Mouse (Mus musculus): ENCODE data around the gene Hbb-bh2. TPM values are rescaled to one million over a fixed set of nuclear protein-coding genes. Genes with fewer than 3 reads are reported as not detected.
"Not testable (repeated sequence)": the region's sequence is repeated elsewhere in the genome, so short reads cannot be mapped to it uniquely, and the experiment has no call there.

The Hbb-bh2 gene
- total RNA-seq, 1 experiment from 2014 or later: not detected

DNA sequence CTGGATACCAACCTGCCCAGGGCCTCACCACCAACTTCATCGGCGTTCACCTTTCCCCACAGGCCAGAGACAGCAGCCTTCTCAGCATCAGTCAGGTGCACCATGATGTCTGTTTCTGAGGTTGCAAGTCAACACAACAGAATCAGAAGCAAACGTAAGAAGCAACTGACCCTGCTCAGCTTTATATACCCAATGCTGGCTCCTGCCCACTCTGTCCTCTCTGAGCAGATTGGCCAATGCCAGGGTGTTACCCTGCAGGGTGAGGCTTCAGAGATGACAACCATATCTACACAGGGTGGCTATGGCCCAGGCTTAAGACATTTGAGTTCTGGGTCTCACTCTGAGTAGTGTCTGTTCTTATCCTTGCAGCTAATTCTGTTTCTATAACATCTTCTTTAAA is 26.6 kb downstream of the Hbb-bh2 start, which contains the start of gene Hbb-bt:
Hbb-bt (minus strand) TSS at position 231 of the 400 bp plus-strand sequence.
- no peak for ATAC-seq (replicated peaks; ENCODE audit: low read depth, poor library complexity, severe bottlenecking)

- ATAC-seq (replicated peaks; ENCODE audit: low read depth, poor library complexity, severe bottlenecking): peak; percentile 62
These were observed 27.2 kb downstream of the Hbb-bh2 start for GRCm38 (mm10) chr7:103813152-103813551.

DNA sequence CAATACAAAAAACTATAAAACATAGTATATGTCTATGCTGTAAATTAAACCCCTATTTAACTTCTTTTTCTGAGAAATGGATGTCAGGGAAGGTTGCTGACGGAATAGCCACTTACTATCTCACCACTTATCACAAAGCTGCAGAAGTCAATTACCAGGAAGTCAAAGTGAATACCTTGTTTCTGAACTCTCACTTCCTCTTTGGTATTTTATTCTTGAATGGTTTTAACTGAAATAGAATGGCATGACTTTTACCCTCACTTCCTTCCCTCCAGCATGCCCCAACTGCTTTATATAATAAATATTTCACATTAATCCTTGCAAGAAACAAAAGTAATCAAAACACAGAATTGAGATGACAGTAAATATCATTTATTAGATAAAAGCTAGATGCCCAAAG is 28.1 kb downstream of the Hbb-bh2 start:
- peak; percentile 69 for ATAC-seq (replicated peaks; ENCODE audit: low read depth, poor library complexity, severe bottlenecking)

DNA sequence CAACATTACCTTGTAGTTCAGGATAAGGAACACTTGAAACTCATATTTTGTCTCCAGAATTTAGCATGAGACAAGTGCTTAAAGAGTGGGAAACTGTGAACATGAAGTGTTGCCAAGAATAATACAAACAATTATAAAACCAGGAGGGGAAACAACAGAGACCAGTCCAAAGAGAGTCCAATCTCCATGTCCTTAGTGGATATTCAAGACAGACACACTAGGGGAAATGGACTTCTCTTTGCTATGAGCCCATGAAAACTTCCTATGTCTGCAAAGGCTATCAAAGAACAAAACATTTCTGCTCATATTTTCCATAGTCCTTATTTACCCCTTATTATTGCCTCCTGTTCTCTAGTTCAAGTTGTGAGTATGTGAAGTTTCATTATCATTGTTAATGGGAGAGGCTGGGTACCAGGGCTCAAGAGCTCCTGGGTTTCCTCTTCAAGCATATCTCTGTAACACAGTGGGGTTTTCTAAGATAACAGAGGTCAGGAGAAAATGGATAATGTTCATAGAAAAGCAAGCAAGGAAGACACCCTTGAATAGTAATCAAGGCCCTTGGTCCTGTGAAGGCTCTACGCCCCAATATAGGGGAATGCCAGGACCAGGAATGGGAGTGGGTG is 29.0 kb downstream of the Hbb-bh2 start:
- ATAC-seq (replicated peaks; ENCODE audit: low read depth, poor library complexity, severe bottlenecking): peak; percentile 34

GRCm38 (mm10) chr7:103810746-103811145 is 29.6 kb downstream of the Hbb-bh2 start:
- ATAC-seq (replicated peaks; ENCODE audit: low read depth, poor library complexity, severe bottlenecking): no peak

DNA sequence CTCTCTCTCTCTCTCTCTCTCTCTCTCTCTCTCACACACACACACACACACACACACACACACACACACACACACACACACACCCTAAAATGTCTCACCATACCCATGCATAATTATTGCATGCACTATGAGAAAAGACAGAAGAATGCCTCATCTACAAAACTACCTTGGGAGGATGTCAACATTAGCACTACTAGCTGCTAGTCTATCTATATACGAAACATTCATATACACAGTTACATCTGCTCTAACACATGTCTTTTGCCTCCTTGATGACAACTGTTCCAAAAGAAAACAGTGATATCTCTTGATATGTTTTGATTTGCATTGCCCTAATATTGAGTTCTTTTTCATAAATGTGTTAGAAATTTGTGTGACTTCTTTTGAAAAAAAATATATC is 30.0 kb downstream of the Hbb-bh2 start:
- ATAC-seq (replicated peaks; ENCODE audit: low read depth, poor library complexity, severe bottlenecking): no peak

DNA sequence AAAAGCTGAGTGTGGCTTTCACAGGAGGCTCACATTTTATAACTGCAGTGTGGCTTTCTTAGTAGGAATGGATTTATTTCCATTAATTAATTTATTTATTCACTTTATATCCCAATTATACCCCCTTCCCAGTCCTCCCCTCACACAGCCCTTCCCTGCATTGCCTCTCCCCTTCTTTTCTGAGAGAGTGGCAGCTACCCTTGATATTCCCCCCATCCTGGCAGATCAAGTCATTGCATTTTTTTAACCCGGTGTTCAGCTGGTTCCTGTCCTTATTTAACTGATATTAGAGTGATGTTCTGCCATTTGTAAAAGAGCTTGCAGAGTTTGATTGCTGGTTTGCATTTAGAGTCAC is 30.5 kb downstream of the Hbb-bh2 start:
- no peak for ATAC-seq (replicated peaks; ENCODE audit: low read depth, poor library complexity, severe bottlenecking)

- peak; percentile 57 for ATAC-seq (replicated peaks; ENCODE audit: low read depth, poor library complexity, severe bottlenecking)
These were observed 31.1 kb downstream of the Hbb-bh2 start for GRCm38 (mm10) chr7:103808971-103809800.

DNA sequence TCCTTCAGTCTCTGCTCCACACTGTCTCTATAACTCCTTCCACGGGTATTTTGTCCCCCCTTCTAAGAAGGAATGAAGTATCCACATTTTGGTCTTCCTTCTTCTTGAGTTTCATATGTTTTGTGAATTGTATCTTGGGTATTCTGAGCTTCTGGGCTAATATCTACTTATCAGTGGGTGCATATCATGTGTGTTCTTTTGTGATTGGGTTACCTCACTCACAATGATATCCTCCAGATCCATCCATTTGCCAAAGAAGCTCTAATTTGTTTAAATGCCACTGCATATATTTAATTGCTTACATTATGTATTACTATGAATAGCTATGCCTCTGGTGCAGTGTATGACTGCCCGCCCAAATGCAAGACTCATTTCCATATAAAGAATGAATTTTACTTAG is 32.2 kb downstream of the Hbb-bh2 start:
- ATAC-seq (replicated peaks; ENCODE audit: low read depth, poor library complexity, severe bottlenecking): not testable (repeated sequence)

DNA sequence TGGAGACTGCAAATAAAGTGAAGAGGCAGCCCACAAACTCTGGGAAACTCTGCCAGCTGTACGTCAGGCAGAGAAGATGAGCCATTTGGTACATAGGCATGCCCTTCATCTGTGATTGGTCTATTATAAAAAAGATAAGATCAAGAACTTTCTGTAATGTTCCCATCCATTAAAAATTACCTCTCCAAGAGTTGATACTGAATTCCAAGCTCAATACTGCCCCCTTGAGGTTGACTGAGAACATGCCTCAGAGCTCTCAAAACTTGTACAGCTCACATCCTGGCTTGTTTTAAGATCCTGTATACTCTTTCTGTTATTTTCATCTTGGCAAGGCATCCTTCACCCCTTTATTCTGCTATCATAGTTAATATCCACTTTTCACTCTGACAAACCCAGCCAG is 33.5 kb downstream of the Hbb-bh2 start:
- ATAC-seq (replicated peaks; ENCODE audit: low read depth, poor library complexity, severe bottlenecking): peak; percentile 65

- peak; percentile 100 for ATAC-seq (replicated peaks; ENCODE audit: low read depth, poor library complexity, severe bottlenecking)
These were observed 47.5 kb downstream of the Hbb-bh2 start for GRCm38 (mm10) chr7:103792669-103793388.

- no peak for ATAC-seq (replicated peaks; ENCODE audit: low read depth, poor library complexity, severe bottlenecking)
These were observed 48.6 kb downstream of the Hbb-bh2 start, which contains the start of gene Olfr67 for GRCm38 (mm10) chr7:103791721-103792120. Olfr67 (minus strand) TSS chr7:103791821.

Other genes with a start within 250 kb of the Hbb-bh2 start
- not detected in 2 replicates for gene Olfr619, start 239.9 kb downstream of the Hbb-bh2 start, total RNA-seq (2017)
- gene Olfr620, start 228.0 kb downstream of the Hbb-bh2 start, total RNA-seq (2017): not detected in 2 replicates
- not detected in 2 replicates for gene Olfr622, start 197.8 kb downstream of the Hbb-bh2 start, total RNA-seq (2017)
- not detected in 2 replicates for gene Olfr623, start 176.8 kb downstream of the Hbb-bh2 start, total RNA-seq (2017)
- gene Olfr624, start 169.3 kb downstream of the Hbb-bh2 start, total RNA-seq (2017): under 0.01 TPM in 1 of 2 replicates, not detected in the other
- gene Olfr625-ps1, start 157.8 kb downstream of the Hbb-bh2 start, total RNA-seq (2017): not detected in 2 replicates
- gene Olfr243, start 125.8 kb downstream of the Hbb-bh2 start, total RNA-seq (2017): not detected in 2 replicates
- not detected in 2 replicates for gene Olfr628, start 110.1 kb downstream of the Hbb-bh2 start, total RNA-seq (2017)
- not detected in 2 replicates for gene Olfr629, start 95.6 kb downstream of the Hbb-bh2 start, total RNA-seq (2017)
- not detected in 2 replicates for gene Olfr630, start 83.2 kb downstream of the Hbb-bh2 start, total RNA-seq (2017)
- gene Olfr69, start 68.9 kb downstream of the Hbb-bh2 start, total RNA-seq (2017): not detected in 2 replicates
- not detected in 2 replicates for gene Olfr68, start 60.8 kb downstream of the Hbb-bh2 start, total RNA-seq (2017)
- not detected in 2 replicates for gene Olfr67, start 48.7 kb downstream of the Hbb-bh2 start, total RNA-seq (2017)
- 13.0 and 18.6 TPM in 2 replicates for gene Hbb-bt, start 26.5 kb downstream of the Hbb-bh2 start, total RNA-seq (2017)
- 16.6 and 33.2 TPM in 2 replicates for gene Hbb-bs, start 12.4 kb downstream of the Hbb-bh2 start, total RNA-seq (2017)
- gene Hbb-bh1, start 2.6 kb upstream of the Hbb-bh2 start, total RNA-seq (2017): not detected in 2 replicates
- 2.9 TPM in 1 of 2 replicates, not detected in the other for gene Hbb-y, start 12.7 kb upstream of the Hbb-bh2 start, total RNA-seq (2017)
- not detected in 2 replicates for gene Olfr66, start 45.7 kb upstream of the Hbb-bh2 start, total RNA-seq (2017)
- gene Olfr64, start 54.0 kb upstream of the Hbb-bh2 start, total RNA-seq (2017): not detected in 2 replicates
- not detected in 2 replicates for gene Olfr65, start 63.0 kb upstream of the Hbb-bh2 start, total RNA-seq (2017)
- not detected in 2 replicates for gene Olfr631, start 88.3 kb upstream of the Hbb-bh2 start, total RNA-seq (2017)
- not detected in 2 replicates for gene Olfr632, start 93.8 kb upstream of the Hbb-bh2 start, total RNA-seq (2017)
- not detected in 2 replicates for gene Olfr633, start 103.9 kb upstream of the Hbb-bh2 start, total RNA-seq (2017)
- gene Olfr635, start 130.6 kb upstream of the Hbb-bh2 start, total RNA-seq (2017): not detected in 2 replicates
- not detected in 2 replicates for gene Olfr638, start 158.2 kb upstream of the Hbb-bh2 start, total RNA-seq (2017)
- gene Olfr639, start 176.8 kb upstream of the Hbb-bh2 start, total RNA-seq (2017): not detected in 2 replicates
- not detected in 2 replicates for gene Olfr640, start 185.1 kb upstream of the Hbb-bh2 start, total RNA-seq (2017)
- gene Olfr641, start 194.9 kb upstream of the Hbb-bh2 start, total RNA-seq (2017): not detected in 2 replicates
- not detected in 2 replicates for gene Olfr642, start 212.1 kb upstream of the Hbb-bh2 start, total RNA-seq (2017)
- gene 4930516K23Rik, start 220.9 kb upstream of the Hbb-bh2 start, total RNA-seq (2017): not detected in 2 replicates
- not detected in 2 replicates for gene Olfr644, start 231.3 kb upstream of the Hbb-bh2 start, total RNA-seq (2017)
- not detected in 2 replicates for gene Olfr645, start 244.9 kb upstream of the Hbb-bh2 start, total RNA-seq (2017)